Mouse (Mus musculus) embryonic fibroblast, embryonic 13.5 days (primary cell): ENCODE data around the gene Dlat. TPM values are rescaled to one million over a fixed set of nuclear protein-coding genes. Genes with fewer than 3 reads are reported as not detected.
A peak's percentile ranks its signal among the peaks of the same experiment; 100 is the strongest.
"Not testable (repeated sequence)": the region's sequence is repeated elsewhere in the genome, so short reads cannot be mapped to it uniquely, and the experiment has no call there.

ENCODE experiments used
- H3K27ac ChIP-seq: 2 replicates; pipeline ENCODE4 v1.5.1; 2012; ENCODE audit warnings: low read length, control low read depth, inconsistent platforms; ENCODE audit not compliant: insufficient read depth
- H3K4me1 ChIP-seq: 2 replicates; pipeline ENCODE4 v1.6.1; 2011; ENCODE audit warnings: low read length; ENCODE audit not compliant: control insufficient read depth, insufficient read depth
- H3K4me3 ChIP-seq: 2 replicates; pipeline ENCODE4 v1.5.1; 2011; ENCODE audit warnings: mild to moderate bottlenecking, control low read depth, low read length; ENCODE audit not compliant: insufficient read depth
- CTCF ChIP-seq: IDR thresholded peaks from 2 replicates; pipeline ENCODE4 v1.5.1; 2011; ENCODE audit warnings: mild to moderate bottlenecking, control low read depth, low read length, moderate library complexity, borderline replicate concordance; ENCODE audit not compliant: insufficient read depth
- POLR2A ChIP-seq: IDR thresholded peaks from 2 replicates; pipeline ENCODE4 v1.6.1; 2011; ENCODE audit warnings: low read depth, mild to moderate bottlenecking, control low read depth, low read length, moderate library complexity
- polyA plus RNA-seq: library from polyadenylated mRNA; stranded (reverse); fragments of >200 nt; gene quantifications from 2 replicates; pipeline ENCODE4 v1.2.4, GENCODE M21; 2011; ENCODE audit warnings: low read depth; ENCODE audit not compliant: missing spikeins, insufficient read length

The Dlat gene
- polyA plus RNA-seq, 1 experiment, result 46.2 TPM

GRCm38 (mm10) chr9:50664826-50665225 is 5.2 kb upstream of the Dlat start:
- H3K4me3 ChIP-seq, result no peak overlapping the region
- no peak overlapping the region for H3K27ac ChIP-seq
- no peaks in the 10 kb centered on the region for H3K4me1 ChIP-seq
- TF ChIP-seq CTCF (no peak), POLR2A (no peak)

GRCm38 (mm10) chr9:50660431-50660830 is 851 bp upstream of the Dlat start:
- TF ChIP-seq CTCF (no peak), POLR2A (no peak)
- peak overlapping the region; percentile 66 for H3K4me3 ChIP-seq
- H3K4me1 ChIP-seq, result peaks cover 2% of the 10 kb centered on the region; the same call in 1 of the 2 replicates
- no peak overlapping the region for H3K27ac ChIP-seq

GRCm38 (mm10) chr9:50658941-50659388 is 615 bp downstream of the Dlat start:
- H3K4me1 ChIP-seq, result peaks cover 2% of the 10 kb centered on the region; the same call in 1 of the 2 replicates
- TF ChIP-seq CTCF (no peak), POLR2A (no peak)
- peak overlapping the region; percentile 11; the same call in 1 of the 2 replicates for H3K27ac ChIP-seq
- peak overlapping the region; percentile 66 for H3K4me3 ChIP-seq

DNA sequence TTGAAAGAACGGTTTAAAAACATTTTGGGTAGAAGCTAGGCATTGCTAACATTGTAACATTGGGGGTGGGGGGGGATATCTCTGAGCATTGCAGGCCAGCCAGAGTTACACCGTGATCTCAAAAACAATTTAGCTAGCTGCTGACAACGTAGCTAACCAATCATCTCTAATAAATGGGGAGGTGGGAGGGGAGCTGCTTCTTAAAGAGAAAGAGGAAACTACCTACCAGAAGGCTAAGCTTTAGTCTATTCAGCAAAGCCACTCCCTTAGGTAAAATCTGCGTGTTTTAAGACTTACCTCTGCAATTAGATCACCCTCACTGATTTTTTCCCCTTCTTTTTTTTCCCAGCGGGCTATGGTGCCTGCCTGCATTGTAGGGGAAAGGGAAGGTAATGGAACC is 1.2 kb downstream of the Dlat start:
- peak overlapping the region; percentile 66 for H3K4me3 ChIP-seq
- no peak overlapping the region; the same call in 1 of the 2 replicates for H3K27ac ChIP-seq
- TF ChIP-seq CTCF, result no peak
- no peak for TF ChIP-seq POLR2A
- peaks cover 2% of the 10 kb centered on the region; the same call in 1 of the 2 replicates for H3K4me1 ChIP-seq

DNA sequence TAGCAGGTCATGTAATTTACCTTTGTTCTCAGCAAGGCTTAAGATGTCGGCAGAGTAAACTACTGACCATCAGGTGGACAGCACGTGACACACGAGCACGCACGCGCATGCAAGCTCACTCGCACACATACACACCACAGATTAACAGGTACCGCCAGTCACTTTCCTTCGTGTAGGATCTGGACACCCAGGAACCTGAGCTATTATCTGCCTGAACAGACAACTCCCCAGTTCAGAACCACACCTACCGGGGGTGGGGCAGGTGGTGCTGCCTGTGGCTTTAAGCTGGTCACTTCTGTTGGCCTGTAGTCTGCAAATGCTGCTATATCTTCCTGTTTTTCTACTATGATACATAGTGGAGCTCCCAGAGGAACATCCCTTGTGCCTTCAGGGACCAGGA is 9.1 kb downstream of the Dlat start:
- no peak for TF ChIP-seq POLR2A
- TF ChIP-seq CTCF, result no peak
- Histone ChIP-seq H3K4me3 (no peak overlapping the region), H3K4me1 (no peaks in the 10 kb centered on the region), H3K27ac (no peak overlapping the region)

- no peaks in the 10 kb centered on the region for H3K4me1 ChIP-seq
- no peak overlapping the region for H3K4me3 ChIP-seq
- H3K27ac ChIP-seq, result no peak overlapping the region
- no peak for TF ChIP-seq POLR2A
- no peak for TF ChIP-seq CTCF
Observed at GRCm38 (mm10) chr9:50646826-50647370, 12.7 kb downstream of the Dlat start.

DNA sequence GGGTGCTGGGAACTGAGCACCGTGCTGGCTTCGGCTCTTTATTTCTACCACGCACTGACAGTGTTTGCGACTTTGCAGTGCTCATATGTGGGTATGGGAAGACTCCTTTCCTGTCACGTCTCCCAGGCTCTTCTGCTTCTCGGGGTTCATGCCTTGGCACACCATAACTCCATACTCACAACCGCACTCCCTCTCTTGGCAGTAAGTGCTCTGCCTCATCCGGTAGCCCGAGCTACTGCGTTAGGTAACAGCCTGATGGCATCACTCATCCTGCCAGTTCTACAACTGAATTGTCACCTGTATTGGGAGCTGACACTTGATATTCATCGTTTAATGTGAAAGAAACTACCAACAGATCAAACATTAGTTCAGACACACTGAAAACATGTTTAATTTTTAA is 25.3 kb downstream of the Dlat start:
- Histone ChIP-seq H3K4me3 (no peak overlapping the region), H3K4me1 (no peaks in the 10 kb centered on the region), H3K27ac (no peak overlapping the region)
- TF ChIP-seq POLR2A, result no peak
- TF ChIP-seq CTCF, result no peak

DNA sequence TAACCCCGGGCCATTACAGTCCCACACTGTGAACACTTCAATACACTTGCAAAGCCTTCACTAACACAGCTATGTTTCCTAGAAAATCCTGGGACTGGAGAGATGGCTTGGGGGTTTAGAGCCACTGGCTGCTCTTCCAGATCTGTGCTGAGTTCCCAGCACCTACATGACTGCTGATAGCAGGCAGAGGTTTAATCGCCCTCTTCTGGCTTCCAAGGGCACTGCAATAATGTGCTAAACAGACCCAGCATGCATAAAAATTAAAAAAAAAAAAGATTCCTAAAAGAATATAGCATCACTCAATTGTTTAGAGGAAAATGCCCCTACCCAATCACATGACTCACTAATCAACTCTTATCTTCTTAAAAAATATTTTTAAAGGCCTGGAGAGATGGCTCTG is 26.5 kb downstream of the Dlat start:
- TF ChIP-seq CTCF (no peak), POLR2A (no peak)
- H3K27ac ChIP-seq, result no peak overlapping the region
- no peak overlapping the region for H3K4me3 ChIP-seq
- H3K4me1 ChIP-seq, result no peaks in the 10 kb centered on the region

DNA sequence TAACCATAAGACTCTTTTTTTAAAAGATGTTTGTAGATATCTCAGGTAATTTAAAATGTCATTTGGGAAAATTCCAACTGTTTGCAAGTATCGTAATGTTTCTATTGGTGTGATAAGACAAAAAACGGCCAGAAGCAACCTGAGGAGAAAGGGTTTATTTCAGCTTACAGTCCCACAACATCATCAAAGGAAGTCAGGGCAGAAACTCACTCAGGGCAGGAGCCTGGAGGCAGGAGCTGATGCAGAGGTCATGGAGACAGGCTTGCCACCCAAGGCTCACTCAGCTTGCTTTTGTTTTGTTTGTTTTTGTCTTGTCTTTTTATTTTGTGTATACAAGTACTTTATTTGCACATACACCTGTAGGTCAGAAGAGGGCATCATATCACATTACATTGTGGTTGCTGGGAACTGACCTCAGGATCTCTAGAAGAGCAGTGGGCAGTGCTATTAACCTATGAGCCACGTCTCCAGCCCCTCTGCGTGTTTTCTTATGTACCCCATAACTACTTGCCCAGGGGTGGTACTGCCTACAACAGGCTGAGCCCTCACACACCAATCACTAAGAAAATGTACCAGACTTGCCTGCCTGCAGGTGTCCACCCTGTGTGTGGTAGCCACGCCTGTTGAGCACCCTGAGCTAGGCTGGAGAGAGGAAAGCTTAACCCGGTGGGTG is 27.4 kb downstream of the Dlat start:
- H3K27ac ChIP-seq, result no peak overlapping the region
- H3K4me3 ChIP-seq, result no peak overlapping the region
- no peaks in the 10 kb centered on the region for H3K4me1 ChIP-seq
- no peak for TF ChIP-seq CTCF
- no peak for TF ChIP-seq POLR2A

- not testable (repeated sequence) for H3K27ac ChIP-seq, H3K4me1 ChIP-seq, H3K4me3 ChIP-seq
Observed at GRCm38 (mm10) chr9:50630903-50631302, 28.7 kb downstream of the Dlat start.
